In genomic region chr10:7391561-7391934, GRCm38 (mm10) we compare ENCODE assay signal across 8 mouse cellular contexts.
A peak's percentile ranks its signal among the peaks of the same experiment; 100 is the strongest.
DNase-seq lines count a peak whose midpoint lies in the region; ATAC-seq and TF ChIP-seq lines count a peak whose summit lies in the region.

No protein-coding gene starts in this region.

- no peaks in the 10 kb centered on the region; the same call in 1 of the 2 replicates for H3K4me1 ChIP-seq in liver, adult 2 months (ENCODE audit: control insufficient read depth, insufficient read depth, low read length)
- peaks cover 27% of the 10 kb centered on the region for H3K4me1 ChIP-seq in hindbrain, embryonic 10.5 days (replicated peaks)
- H3K4me1 ChIP-seq in liver, embryonic 15.5 days (replicated peaks), result peaks cover 2% of the 10 kb centered on the region; the same call in 1 of the 2 replicates

- H3K4me2 ChIP-seq in liver, embryonic 15.5 days, result peak overlapping the region; percentile 74

- no peaks in the 10 kb centered on the region for H3K36me3 ChIP-seq in liver, adult 2 months (ENCODE audit: control insufficient read depth, insufficient read depth, low read length)
- no peaks in the 10 kb centered on the region for H3K36me3 ChIP-seq in hindbrain, embryonic 10.5 days
- H3K36me3 ChIP-seq in liver, embryonic 15.5 days (replicated peaks), result no peaks in the 10 kb centered on the region

- 0 out of 2 replicates have a peak overlapping the region, but pooled peaks have one; percentile 17 for H3K9ac ChIP-seq in liver, adult 2 months (ENCODE audit: low read depth, low read length)
- no peak overlapping the region for H3K9ac ChIP-seq in liver, embryonic 15.5 days

- no peak for TF ChIP-seq CTCF in liver, adult 2 months (IDR thresholded peaks at IDR 0.05; ENCODE audit: low read depth, low read length)

- peaks cover 18% of the 10 kb centered on the region for H3K27me3 ChIP-seq in liver, adult 2 months (ENCODE audit: control insufficient read depth, insufficient read depth, low read length)
- peaks cover 47% of the 10 kb centered on the region for H3K27me3 ChIP-seq in hindbrain, embryonic 10.5 days (ENCODE audit: insufficient read depth, poor library complexity, severe bottlenecking)
- H3K27me3 ChIP-seq in liver, embryonic 15.5 days, result peaks cover 48% of the 10 kb centered on the region

- no peak for TF ChIP-seq POLR2A in liver, adult 2 months (IDR thresholded peaks at IDR 0.05; ENCODE audit: extremely low read depth, insufficient read depth, low read length)

- no peak overlapping the region for H3K27ac ChIP-seq in liver, adult 2 months (replicated peaks; ENCODE audit: insufficient read depth, low read depth, low read length)
- peak overlapping the region; percentile 45; the same call in 1 of the 2 replicates for H3K27ac ChIP-seq in hindbrain, embryonic 10.5 days
- no peak overlapping the region for H3K27ac ChIP-seq in liver, embryonic 15.5 days (replicated peaks)

- no peak for DNase-seq in liver, adult 2 months (ENCODE audit: extremely low read depth, low read depth, low spot score)
- no peak for DNase-seq in liver
- peak; percentile 46 for DNase-seq in embryo, embryonic 11 days
- no peak for DNase-seq in hindbrain, embryonic 10.5 days (ENCODE audit: low spot score)
- no peak for DNase-seq in frontal cortex, postnatal 14 days (ENCODE audit: low spot score in 2 of 2)
- DNase-seq in natural killer cell, adult 2 months (ENCODE audit: low spot score in 2 of 2), result no peak

- H3K9me3 ChIP-seq in hindbrain, embryonic 10.5 days, result peaks cover 8% of the 10 kb centered on the region
- no peaks in the 10 kb centered on the region for H3K9me3 ChIP-seq in liver, embryonic 15.5 days (replicated peaks)

- peak overlapping the region; percentile 59; the same call in 1 of the 2 replicates for H3K4me3 ChIP-seq in liver, adult 2 months (ENCODE audit: insufficient read depth, low read depth, low read length)
- peak overlapping the region; percentile 64 for H3K4me3 ChIP-seq in hindbrain, embryonic 10.5 days
- H3K4me3 ChIP-seq in liver, embryonic 15.5 days (replicated peaks), result peak overlapping the region; percentile 53

- ATAC-seq in liver, embryonic 15.5 days (ENCODE audit: insufficient read depth), result no peak
- ATAC-seq in cerebellum, adult (ENCODE audit: insufficient number of reproducible peaks, low FRiP score, low TSS enrichment), result no peak

- H3K79me2 ChIP-seq in liver, adult 2 months (ENCODE audit: control insufficient read depth, insufficient read depth, low read length), result no peaks in the 10 kb centered on the region

- WGBS in liver, adult 2 months, result 1% methylated on average over 20 of the region's 20 CpGs
- WGBS in hindbrain, embryonic 10.5 days, result 0% methylated on average over 20 of the region's 20 CpGs
- WGBS in liver, embryonic 15.5 days (ENCODE audit: insufficient replicate concordance), result under 1% methylated on average over 20 of the region's 20 CpGs
